Mouse (Mus musculus): Measurements from ENCODE around the gene Ptgis. TPM values are rescaled to one million over a fixed set of nuclear protein-coding genes. Genes with fewer than 3 reads are reported as not detected.

Ptgis gene
- total RNA-seq, 2 experiments from 2014 or later: 18.8 to 24.6 TPM

GRCm38 (mm10) chr2:167265021-167265420 lies 24.6 kb upstream of the Ptgis start:
- intact Hi-C loops (cut with DNase I): no loop called here
- no peak for DNase-seq (ENCODE audit: low spot score)

GRCm38 (mm10) chr2:167263931-167264330 lies 23.5 kb upstream of the Ptgis start:
- DNase-seq (ENCODE audit: low spot score): no peak
- intact Hi-C loops (cut with DNase I): no loop called here

- intact Hi-C loops (cut with DNase I): no loop called here
- peak; percentile 71 for DNase-seq (ENCODE audit: low spot score)
Observed at GRCm38 (mm10) chr2:167263040-167263810, 22.8 kb upstream of the Ptgis start.

- intact Hi-C loops (cut with DNase I): no loop called here
- DNase-seq (ENCODE audit: low spot score): no peak
Observed at GRCm38 (mm10) chr2:167262433-167262832, 22.0 kb upstream of the Ptgis start.

GRCm38 (mm10) chr2:167261106-167261505 lies 20.7 kb upstream of the Ptgis start:
- intact Hi-C loops (cut with DNase I): no loop called here
- DNase-seq (ENCODE audit: low spot score): no peak

- no peak for DNase-seq (ENCODE audit: low spot score)
- intact Hi-C loops (cut with DNase I): no loop called here
Observed at GRCm38 (mm10) chr2:167257790-167258189, 17.4 kb upstream of the Ptgis start.

GRCm38 (mm10) chr2:167254808-167255207 lies 14.4 kb upstream of the Ptgis start:
- intact Hi-C loops (cut with DNase I): loop anchor here (2.0 kb wide), 1 partner anchor 16 kb away; no protein-coding TSS in a partner anchor
- DNase-seq (ENCODE audit: low spot score): no peak

GRCm38 (mm10) chr2:167254185-167254584 lies 13.8 kb upstream of the Ptgis start:
- intact Hi-C loops (cut with DNase I): loop anchor here (2.0 kb wide), 1 partner anchor 17 kb away; no protein-coding TSS in a partner anchor

GRCm38 (mm10) chr2:167253476-167253875 lies 13.1 kb upstream of the Ptgis start:
- intact Hi-C loops (cut with DNase I): no loop called here

More at GRCm38 (mm10) chr2:167254185-167254584, 13.8 kb upstream of the Ptgis start:
- DNase-seq (ENCODE audit: low spot score): peak; percentile 81

GRCm38 (mm10) chr2:167252057-167252687 lies 11.8 kb upstream of the Ptgis start:
- intact Hi-C loops (cut with DNase I): no loop called here
- DNase-seq (ENCODE audit: low spot score): no peak

More at GRCm38 (mm10) chr2:167253476-167253875, 13.1 kb upstream of the Ptgis start:
- DNase-seq (ENCODE audit: low spot score): no peak

GRCm38 (mm10) chr2:167250736-167251337 lies 10.4 kb upstream of the Ptgis start:
- intact Hi-C loops (cut with DNase I): no loop called here
- DNase-seq (ENCODE audit: low spot score): no peak

GRCm38 (mm10) chr2:167250003-167250735 lies 9.8 kb upstream of the Ptgis start:
- intact Hi-C loops (cut with DNase I): no loop called here
- no peak for DNase-seq (ENCODE audit: low spot score)

- intact Hi-C loops (cut with DNase I): no loop called here
- DNase-seq (ENCODE audit: low spot score): no peak
Observed at GRCm38 (mm10) chr2:167249591-167249990, 9.2 kb upstream of the Ptgis start.

GRCm38 (mm10) chr2:167247823-167248222 lies 7.4 kb upstream of the Ptgis start:
- no peak for DNase-seq (ENCODE audit: low spot score)
- intact Hi-C loops (cut with DNase I): no loop called here

GRCm38 (mm10) chr2:167246704-167247103 lies 6.3 kb upstream of the Ptgis start:
- intact Hi-C loops (cut with DNase I): no loop called here
- no peak for DNase-seq (ENCODE audit: low spot score)

- no peak for DNase-seq (ENCODE audit: low spot score)
- intact Hi-C loops (cut with DNase I): no loop called here
Observed at GRCm38 (mm10) chr2:167244892-167245291, 4.5 kb upstream of the Ptgis start.

GRCm38 (mm10) chr2:167243831-167244563 lies 3.6 kb upstream of the Ptgis start:
- no peak for DNase-seq (ENCODE audit: low spot score)
- intact Hi-C loops (cut with DNase I): no loop called here

- intact Hi-C loops (cut with DNase I): no loop called here
- DNase-seq (ENCODE audit: low spot score): no peak
Observed at GRCm38 (mm10) chr2:167239262-167239661, 1.1 kb downstream of the Ptgis start.

GRCm38 (mm10) chr2:167237224-167237623 lies 3.2 kb downstream of the Ptgis start:
- no peak for DNase-seq (ENCODE audit: low spot score)
- intact Hi-C loops (cut with DNase I): no loop called here

- intact Hi-C loops (cut with DNase I): no loop called here
- DNase-seq (ENCODE audit: low spot score): no peak
Observed at GRCm38 (mm10) chr2:167236174-167236573, 4.2 kb downstream of the Ptgis start.
